Mouse (Mus musculus) G1E (cell line): ENCODE measurements at regions not wholly inside any gene's neighbourhood (a gene's known extent, or its start where the extent isn't known, plus 50 kb on each side); places are given as distances from the start of the nearest gene placed in this dataset.

ENCODE experiments used
- CTCF ChIP-seq: IDR thresholded peaks from 2 replicates; pipeline ENCODE4 v1.5.1; 2012; ENCODE audit warnings: low read depth, low read length, inconsistent platforms, mixed read lengths
- POLR2AphosphoS5 ChIP-seq: IDR thresholded peaks from 2 replicates; pipeline ENCODE4 v1.6.1; 2012; ENCODE audit warnings: low read depth, low read length, inconsistent platforms; ENCODE audit not compliant: insufficient replicate concordance

- no peak for TF ChIP-seq CTCF
- TF ChIP-seq POLR2AphosphoS5, result no peak
These were observed 252.8 kb upstream of the Nxpe4 start for GRCm38 (mm10) chr9:47909051-47909450.
